Mouse (Mus musculus) A20 (cell line): ENCODE data around the gene Nudt5.

Experiments used
- DNase-seq: peaks from one replicate; pipeline ENCODE4 v3.0.0-alpha.2; 2011; ENCODE audit warnings: low read depth, low spot score

Gene Nudt5

GRCm38 (mm10) chr2:5867681-5868080 lies 22.9 kb downstream of the Nudt5 start:
- DNase-seq, result no peak

DNA sequence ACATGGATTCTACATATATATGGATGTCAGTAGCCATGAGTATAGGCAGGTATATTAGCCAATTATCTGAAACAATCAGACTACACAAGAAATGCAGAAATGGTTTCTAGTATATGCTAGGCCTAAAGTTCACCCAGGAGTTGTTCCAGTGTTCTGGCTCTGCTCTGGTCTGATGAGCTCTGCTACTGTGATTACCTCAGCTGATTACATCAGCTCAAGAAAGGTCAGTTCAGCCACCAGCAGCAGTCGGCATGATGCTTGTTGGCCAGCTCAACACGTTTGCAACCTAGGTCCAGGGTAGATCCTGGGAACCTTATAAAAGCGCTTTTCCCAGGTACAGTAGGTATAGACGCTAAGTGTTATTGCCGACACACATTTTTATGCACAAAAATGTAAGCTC lies 24.9 kb downstream of the Nudt5 start:
- no peak for DNase-seq

DNA sequence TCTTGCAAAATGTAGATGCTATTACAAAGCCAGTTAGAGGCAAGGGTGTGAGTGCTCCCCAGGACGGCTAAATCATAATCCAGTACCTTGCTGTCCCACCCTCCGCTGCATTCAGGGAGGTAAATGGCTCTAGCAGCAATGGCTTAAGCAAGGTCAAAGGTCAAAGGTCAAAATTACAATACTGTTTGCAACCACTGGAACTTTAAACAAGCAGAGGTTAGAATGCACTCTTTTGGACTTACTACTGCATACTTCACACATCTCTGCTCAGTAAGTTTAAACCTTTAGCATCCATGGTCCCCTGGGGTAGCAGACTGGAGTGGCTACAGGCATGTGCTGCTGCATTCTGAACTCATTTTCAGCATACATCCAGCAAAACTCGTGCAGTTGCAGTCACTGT lies 32.6 kb downstream of the Nudt5 start:
- no peak for DNase-seq

GRCm38 (mm10) chr2:5888865-5889264 lies 44.0 kb downstream of the Nudt5 start:
- no peak for DNase-seq

- DNase-seq, result no peak
Measured at GRCm38 (mm10) chr2:5889412-5889811, 44.6 kb downstream of the Nudt5 start.

DNA sequence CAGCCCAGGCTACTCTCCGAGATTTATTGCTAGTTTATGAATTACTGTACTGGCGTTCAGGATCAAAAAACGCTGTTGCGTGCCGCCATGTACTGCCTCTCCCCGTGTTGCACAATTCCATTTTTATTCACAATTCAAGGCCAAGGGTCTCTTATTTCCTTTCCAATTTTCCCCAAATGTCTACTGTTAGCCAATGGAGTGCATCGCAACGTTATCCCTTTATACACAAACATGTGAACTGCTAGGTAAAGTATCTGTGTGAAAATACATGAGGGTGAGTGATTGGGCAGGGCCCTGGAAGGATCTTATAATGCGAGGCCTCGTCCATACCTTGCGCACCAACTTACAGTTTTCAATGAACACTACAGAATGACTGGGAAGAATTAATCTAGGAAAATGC lies 49.5 kb downstream of the Nudt5 start:
- peak; percentile 37 for DNase-seq

DNA sequence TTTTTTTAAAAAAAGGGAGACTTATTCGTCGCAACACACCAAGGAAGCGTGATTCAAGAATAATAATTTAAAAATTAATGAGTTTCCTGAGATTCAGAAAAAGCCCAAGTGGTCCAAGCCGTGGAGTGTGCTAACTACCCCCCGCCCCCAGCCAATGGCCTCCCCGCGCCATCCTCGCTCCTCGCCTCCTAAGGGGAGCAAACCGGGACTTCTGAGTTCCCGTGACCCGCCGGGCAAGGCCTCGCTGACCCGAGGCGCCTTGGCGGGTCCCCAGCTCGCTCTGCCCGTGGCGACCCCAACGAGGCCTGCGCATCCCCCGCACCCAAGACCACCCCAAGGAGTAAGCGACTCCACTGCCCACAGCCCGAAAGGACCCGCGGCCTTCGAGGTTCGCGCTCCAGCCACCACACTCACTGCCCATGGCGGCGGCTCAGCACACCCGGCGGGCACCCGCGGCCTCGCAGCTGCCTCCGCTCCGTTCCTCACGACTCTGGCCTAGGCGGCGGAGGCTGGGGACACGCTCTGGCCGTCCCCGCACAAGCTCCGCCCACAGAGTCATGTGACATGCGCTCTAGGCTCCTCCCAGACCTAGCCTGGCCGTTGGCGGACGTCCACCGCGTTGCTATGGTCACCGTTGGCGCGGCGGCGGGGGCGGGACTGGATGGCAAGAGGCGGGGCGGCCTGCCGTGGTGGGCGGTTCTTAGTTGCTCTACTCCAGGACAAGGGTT lies 50.2 kb downstream of the Nudt5 start, which contains the start of gene Sec61a2:
Gene Sec61a2 (minus strand): TSS at position 590 of the 728 bp plus-strand sequence.
- DNase-seq, result peak; percentile 98

DNA sequence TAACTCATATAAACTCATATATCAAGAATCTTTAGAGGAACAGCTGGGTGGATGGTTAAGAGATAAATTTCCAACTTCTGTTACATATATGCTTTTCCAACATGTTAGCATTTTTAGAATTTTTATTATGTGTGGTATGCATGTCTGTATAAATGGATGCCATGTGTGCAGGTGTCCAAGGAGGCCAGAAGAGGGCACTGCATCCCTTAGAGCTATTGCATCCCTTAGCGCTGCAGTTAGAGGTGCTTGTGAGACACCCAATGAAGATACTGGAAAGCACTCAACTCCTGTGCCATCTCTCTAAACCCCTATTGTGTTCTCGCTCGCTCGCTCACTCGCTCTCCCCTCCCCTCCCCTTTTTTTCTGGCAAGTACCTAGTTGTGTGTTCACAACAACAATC lies 55.3 kb downstream of the Nudt5 start:
- DNase-seq, result peak; percentile 68

- no peak for DNase-seq
Measured at GRCm38 (mm10) chr2:5906092-5906491, 61.3 kb downstream of the Nudt5 start.

GRCm38 (mm10) chr2:5906625-5907024 lies 61.8 kb downstream of the Nudt5 start:
- DNase-seq, result peak; percentile 70

DNA sequence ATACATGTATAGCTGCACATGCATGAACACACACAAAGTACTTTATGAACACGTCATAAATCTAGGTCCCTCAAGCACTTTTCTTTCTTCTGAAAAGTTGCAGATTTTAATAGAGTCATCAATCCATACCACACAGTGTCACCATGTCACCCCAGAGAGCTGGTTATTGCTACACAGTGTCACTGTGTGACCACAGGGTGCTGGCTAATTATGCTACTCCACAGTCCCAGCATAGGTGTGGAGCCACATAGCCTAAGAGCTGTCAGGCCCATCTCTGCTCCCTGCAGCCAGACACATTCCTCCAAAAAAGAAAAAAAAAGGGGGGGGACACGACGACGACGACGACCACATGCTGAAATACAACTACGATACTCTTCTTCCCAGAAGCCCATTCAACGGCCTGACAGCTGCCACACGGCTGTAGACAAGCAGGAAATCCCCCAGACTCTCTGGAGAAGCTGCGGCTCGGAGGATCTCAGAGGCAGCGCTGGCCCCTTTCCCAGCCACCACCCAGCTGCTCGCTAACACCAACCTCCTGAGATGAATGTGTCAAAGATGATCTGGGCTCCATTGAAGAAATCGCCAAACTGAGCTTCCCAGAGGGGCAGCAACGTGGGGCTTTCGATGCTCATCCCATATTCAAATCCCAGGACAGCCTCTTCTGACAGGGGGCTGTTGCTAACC lies 66.6 kb downstream of the Nudt5 start:
- DNase-seq, result no peak
